Mouse (Mus musculus) urinary bladder, postnatal 14 days (tissue): ENCODE data around the gene Psmb8.
A peak's percentile ranks its signal among the peaks of the same experiment; 100 is the strongest.

Experiments
- DNase-seq: peaks from one replicate; pipeline ENCODE4 v3.0.0; 2021; ENCODE audit warnings: low spot score

Psmb8 gene

GRCm38 (mm10) chr17:34249878-34250277 lies 52.4 kb downstream of the Psmb8 start:
- peak; percentile 34 for DNase-seq
